Mouse (Mus musculus) ES-Bruce4 (cell line): ENCODE results near the gene Anxa4. TPM values are rescaled to one million over a fixed set of nuclear protein-coding genes. Genes with fewer than 3 reads are reported as not detected.

Experiments
- H3K27ac ChIP-seq: 2 replicates; pipeline ENCODE4 v1.5.1; 2012; ENCODE audit warnings: low read length, inconsistent platforms; ENCODE audit not compliant: insufficient read depth
- H3K27me3 ChIP-seq: 2 replicates; pipeline ENCODE4 v1.6.1; 2012; ENCODE audit warnings: mild to moderate bottlenecking, low read length, inconsistent platforms; ENCODE audit not compliant: control insufficient read depth, poor library complexity, insufficient read depth, severe bottlenecking
- H3K36me3 ChIP-seq: 2 replicates; pipeline ENCODE4 v1.6.1; 2012; ENCODE audit warnings: inconsistent platforms, mild to moderate bottlenecking, low read length, moderate library complexity; ENCODE audit not compliant: control insufficient read depth, poor library complexity, insufficient read depth, severe bottlenecking
- H3K4me1 ChIP-seq: one replicate; pipeline ENCODE4 v1.8.1; 2011; ENCODE audit warnings: low read length; ENCODE audit not compliant: control insufficient read depth, insufficient read depth
- H3K4me3 ChIP-seq: 2 replicates; pipeline ENCODE4 v1.5.1; 2011; ENCODE audit warnings: low read depth, mild to moderate bottlenecking, low read length
- H3K9ac ChIP-seq: 2 replicates; pipeline ENCODE4 v1.6.1; 2012; ENCODE audit warnings: low read depth, mild to moderate bottlenecking, inconsistent platforms; ENCODE audit not compliant: poor library complexity, severe bottlenecking
- H3K9me3 ChIP-seq: replicated peaks from 2 replicates; pipeline ENCODE4 v1.6.1; 2012; ENCODE audit warnings: mild to moderate bottlenecking, low read length, inconsistent platforms; ENCODE audit not compliant: control insufficient read depth, poor library complexity, insufficient read depth, severe bottlenecking
- CTCF ChIP-seq: IDR thresholded peaks from one replicate; pipeline ENCODE4 v1.8.1; 2011; ENCODE audit warnings: low read depth, low read length
- EP300 ChIP-seq: IDR thresholded peaks from 2 replicates; pipeline ENCODE4 v1.6.1; 2011; ENCODE audit warnings: low read depth, low read length; ENCODE audit not compliant: insufficient read depth
- POLR2A ChIP-seq: IDR thresholded peaks from one replicate; pipeline ENCODE4 v1.8.1; 2011; ENCODE audit warnings: low read length; ENCODE audit not compliant: insufficient read depth
- polyA plus RNA-seq: library from polyadenylated mRNA; stranded (reverse); fragments of >200 nt; gene quantifications from 2 replicates; pipeline ENCODE4 v1.2.4, GENCODE M21; 2011; ENCODE audit warnings: low read depth; ENCODE audit not compliant: missing spikeins, insufficient read depth, insufficient read length

Gene Anxa4
- polyA plus RNA-seq, 1 experiment = 36.7 TPM

- Histone ChIP-seq H3K36me3 (peaks cover 8% of the 10 kb centered on the region; the same call in 1 of the 2 replicates), H3K9me3 (no peaks in the 10 kb centered on the region), H3K27ac (no peak overlapping the region), H3K27me3 (no peaks in the 10 kb centered on the region), H3K9ac (no peak overlapping the region), H3K4me3 (no peak overlapping the region), H3K4me1 (no peaks in the 10 kb centered on the region)
- TF ChIP-seq EP300 (no peak), CTCF (no peak), POLR2A (no peak)
Observed at GRCm38 (mm10) chr6:86686971-86687370, 106.4 kb downstream of the Anxa4 start.

Other genes starting within 250 kb of the Anxa4 start
- 0.43 and 0.64 TPM in 2 replicates for gene Asprv1, start 165.4 kb downstream of the Anxa4 start, polyA plus RNA-seq
- gene Mxd1, start 124.4 kb downstream of the Anxa4 start, polyA plus RNA-seq = 3.4 and 3.8 TPM in 2 replicates
- gene Snrnp27, start 109.1 kb downstream of the Anxa4 start, polyA plus RNA-seq = 83.1 and 93.5 TPM in 2 replicates
- 21.4 and 22.9 TPM in 2 replicates for gene Gmcl1, start 60.2 kb downstream of the Anxa4 start, polyA plus RNA-seq
- 31.1 and 38.2 TPM in 2 replicates for gene Aak1, start 55.9 kb upstream of the Anxa4 start, polyA plus RNA-seq
- gene Nfu1, start 215.7 kb upstream of the Anxa4 start, polyA plus RNA-seq = 77.5 and 78.1 TPM in 2 replicates
- 48.1 and 54.6 TPM in 2 replicates for gene Gfpt1, start 249.3 kb upstream of the Anxa4 start, polyA plus RNA-seq